Mouse (Mus musculus) ovary, postnatal 14 days (tissue): ENCODE results near the gene Igsf9.

Experiments
- DNase-seq: peaks from one replicate; pipeline ENCODE4 v3.0.0; 2022; ENCODE audit warnings: low spot score

The Igsf9 gene

DNA sequence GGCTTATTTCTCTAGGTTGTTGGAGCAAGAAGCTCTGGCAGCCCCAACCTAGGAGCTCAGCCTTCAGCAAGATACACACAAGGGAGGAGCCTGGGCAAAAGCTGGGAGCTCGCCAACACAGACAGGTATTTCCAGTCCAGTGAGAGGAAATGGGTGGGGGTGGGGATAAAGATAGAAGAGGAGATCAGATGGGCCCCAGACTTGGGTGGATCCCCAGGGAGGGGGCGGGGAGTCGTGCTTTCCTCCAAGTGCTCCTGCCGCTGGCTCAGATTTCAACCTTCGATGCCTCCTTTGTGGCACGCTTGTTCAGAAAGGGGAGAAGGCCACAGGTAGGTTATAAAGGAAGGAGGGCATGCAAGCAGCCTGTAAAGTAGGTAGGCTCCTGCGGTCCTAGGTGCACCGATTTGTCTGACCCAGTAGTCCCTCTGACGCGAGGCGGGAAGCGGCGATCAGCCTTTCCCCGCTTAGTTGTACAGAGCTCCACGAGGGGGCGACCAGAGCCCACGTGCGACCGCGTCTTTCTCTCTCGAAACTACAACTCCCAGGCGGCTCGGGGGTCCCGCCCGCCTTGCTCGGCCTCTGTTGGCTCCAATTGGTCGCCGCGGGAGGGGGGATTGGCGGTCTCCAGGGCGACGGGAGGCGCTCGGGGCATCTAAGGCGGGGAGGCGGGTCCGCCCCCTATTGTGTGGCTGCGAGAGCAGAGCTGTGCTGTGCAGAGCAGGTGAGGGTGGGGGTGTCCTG is at the start of gene Igsf9:
TSS of gene Igsf9 (plus strand) at position 249 of the 741 bp plus-strand sequence.
- peak; percentile 85 for DNase-seq

DNA sequence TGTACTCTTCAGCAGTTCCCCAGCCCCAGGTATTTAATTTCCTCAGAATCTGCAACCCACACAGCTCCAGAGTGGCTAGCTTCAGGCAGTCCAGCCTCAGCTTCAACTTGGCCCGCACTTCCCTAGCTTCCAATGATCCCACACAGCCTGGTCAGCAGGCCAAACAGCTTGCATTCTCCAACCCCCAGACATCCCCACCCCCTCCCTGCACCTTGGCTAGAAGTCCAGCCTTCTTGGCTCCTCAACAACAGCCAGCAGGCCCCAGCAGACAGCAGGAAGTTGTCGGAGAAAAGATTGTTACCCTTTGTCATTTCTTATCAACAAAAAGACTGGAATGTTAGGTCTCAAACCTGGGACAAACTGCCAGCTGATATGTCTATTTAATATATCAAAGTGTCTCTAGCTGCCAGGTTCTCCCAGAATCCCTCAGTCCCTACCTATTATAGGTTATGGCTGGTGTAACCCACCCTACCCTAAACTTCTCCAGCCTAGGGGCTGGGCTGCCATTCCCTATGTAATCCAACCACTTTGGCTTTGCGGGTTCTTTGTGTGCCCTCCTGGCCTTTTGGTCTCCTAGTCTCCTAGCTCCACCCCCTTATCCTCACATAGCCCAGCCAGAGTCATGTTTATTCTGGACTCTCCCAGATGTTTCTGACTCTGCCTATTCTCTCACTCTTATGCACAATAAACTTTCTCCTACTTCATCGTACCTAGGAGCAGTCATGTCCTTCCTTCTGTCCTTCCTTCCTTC is 49.6 kb upstream of the Igsf9 start:
- peak; percentile 45 for DNase-seq

DNA sequence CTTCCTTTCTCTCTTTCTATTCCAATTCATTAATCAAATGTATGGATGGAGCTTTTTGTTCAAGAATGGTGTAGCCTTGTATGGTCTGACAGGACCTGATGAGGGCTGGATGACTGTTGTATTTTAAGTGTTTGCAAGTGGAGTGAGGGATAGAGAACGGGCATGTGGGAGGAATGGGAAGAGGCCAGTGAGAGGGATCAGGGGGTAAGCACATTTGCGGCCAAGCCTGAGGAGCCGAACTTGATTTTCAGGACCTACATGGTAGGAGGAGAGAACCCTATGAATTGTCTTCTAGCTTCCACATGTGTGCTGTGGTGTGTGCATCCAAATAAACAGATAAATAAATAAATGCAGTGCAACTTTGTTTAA is 49.0 kb upstream of the Igsf9 start:
- no peak for DNase-seq

DNA sequence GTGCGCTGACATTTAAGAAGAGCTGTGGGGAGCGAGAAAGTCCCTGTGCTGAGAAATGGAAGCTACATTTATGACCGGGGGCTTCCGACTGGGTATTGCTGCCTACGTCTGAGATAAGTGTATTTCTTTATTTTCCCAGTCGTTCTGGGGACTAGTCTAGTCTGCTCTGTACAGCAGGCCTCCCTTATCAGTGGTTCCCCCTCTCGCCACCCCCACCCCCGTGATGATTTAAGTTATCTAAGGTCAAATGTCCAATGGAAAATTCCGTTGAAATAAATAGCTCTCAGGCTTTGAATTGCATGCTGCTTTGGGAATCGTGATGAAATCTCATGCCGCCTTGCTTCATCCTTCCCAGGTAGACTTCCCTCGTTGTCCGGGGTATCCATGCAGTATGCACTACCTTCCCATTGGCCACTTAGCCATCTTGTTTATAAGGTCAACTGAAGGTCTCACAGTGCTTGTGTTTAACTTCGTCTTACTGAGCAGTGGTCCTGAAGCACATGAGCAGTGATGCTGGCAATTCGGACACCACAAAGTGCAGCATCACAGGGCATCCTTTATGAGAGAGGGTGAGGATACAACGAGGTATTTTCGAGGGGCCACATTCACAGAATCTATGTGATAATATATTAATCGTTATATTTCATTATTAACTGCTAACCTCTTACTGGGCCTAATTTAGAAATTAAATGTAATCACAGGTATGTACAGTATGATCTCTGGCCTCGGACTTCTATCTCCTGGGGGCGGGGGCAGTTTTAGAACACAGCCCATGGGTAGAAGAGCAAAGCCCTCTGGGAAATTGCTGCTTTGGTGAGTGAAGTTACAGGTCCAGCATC is 48.4 kb upstream of the Igsf9 start:
- DNase-seq: no peak

DNA sequence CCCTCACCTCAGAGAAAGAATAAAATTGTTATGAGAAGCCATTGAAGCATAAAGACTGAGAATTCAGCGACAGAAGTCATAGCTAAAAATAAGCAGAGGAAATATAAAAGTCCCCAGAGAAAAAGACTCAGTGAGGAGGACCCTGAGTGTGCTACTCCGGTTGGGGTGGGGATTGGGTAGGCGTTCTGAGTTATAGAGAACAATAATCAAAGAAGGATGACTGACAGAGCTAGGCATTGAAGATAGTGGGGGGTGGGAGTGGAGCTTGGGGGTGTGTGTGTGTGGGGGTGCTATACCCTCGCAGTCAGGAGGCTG is 47.8 kb upstream of the Igsf9 start:
- no peak for DNase-seq

DNA sequence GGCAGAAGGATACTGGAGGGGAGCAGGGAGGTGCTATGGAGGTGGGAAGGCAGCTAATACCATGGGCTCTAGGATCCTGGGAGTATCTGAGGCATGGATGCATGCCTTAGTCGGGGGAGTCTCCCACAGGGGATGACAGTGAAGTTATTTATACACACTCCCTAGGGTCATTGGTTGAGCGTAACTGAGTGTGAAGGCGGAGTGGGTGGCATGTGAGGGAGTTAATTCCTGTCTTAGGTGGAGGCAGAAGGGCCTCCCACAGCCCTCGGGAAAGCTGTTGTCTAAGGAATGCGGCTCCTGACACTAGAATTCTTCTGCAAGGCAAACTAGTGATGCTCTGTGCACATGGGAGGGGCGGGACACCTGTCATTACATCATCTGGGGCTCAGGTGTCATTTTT is 44.8 kb upstream of the Igsf9 start:
- DNase-seq: no peak

DNA sequence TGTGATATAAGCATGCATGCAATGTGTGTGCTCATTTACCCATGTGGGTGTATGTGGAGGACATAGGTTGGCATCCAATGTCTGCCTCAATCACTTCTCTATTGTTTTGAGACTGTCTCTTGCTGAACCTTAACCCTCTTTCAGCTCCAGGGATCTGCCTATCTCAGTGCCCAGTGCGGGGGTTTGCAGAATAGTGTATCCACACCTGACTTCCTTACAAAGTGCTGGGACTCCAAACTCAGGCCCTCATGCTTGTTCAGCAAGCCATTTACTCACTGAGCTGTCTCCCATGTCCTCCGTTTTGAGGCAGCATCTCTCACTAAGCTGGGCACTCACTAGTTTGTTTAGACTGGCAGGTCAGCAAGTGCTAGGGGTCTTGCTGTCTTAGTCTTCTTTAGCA is 43.0 kb upstream of the Igsf9 start:
- DNase-seq: no peak

DNA sequence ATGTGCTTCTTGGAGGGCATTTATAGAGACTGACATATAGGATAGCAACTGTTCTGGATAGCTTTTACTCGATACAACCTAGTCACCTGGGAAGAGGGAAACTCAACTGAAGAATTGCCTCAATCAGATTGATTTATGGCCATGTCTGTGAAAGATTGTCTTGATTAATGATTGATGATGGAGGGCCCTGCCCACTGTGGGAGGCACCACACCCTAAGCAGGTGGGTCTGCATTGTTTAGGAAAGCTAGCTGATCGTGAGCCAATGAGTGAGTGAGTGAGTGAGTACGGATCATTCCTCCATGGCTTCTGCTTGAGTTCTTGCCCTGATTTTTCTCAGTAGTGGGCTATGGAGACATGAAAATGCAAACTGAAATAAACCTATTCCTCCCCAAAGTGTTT is 41.1 kb upstream of the Igsf9 start:
- DNase-seq: no peak

DNA sequence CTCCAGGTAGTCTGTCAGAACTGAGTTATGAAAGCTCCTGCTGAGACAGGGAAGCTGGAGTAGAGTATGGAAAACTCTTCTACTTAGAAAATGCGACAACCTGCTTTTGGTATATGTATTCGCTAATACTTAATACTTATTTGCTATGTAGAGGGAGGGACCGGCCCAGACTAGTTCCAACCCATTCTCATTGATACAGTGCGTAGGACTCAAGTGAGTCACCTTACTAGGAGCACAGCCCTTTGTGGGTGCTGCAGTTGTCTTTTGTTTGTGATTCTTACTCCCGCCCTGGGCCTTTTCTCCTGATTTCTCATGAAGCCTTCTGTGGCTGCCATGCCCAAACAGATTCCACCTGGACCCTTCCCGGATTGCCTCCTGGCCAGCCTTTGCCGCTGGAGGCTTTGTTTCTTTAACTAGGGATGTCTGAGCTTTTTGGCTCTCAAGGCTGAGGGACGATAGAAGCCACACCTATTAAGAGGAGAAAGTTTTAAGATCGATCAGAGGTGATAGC is 39.6 kb upstream of the Igsf9 start:
- DNase-seq: no peak

DNA sequence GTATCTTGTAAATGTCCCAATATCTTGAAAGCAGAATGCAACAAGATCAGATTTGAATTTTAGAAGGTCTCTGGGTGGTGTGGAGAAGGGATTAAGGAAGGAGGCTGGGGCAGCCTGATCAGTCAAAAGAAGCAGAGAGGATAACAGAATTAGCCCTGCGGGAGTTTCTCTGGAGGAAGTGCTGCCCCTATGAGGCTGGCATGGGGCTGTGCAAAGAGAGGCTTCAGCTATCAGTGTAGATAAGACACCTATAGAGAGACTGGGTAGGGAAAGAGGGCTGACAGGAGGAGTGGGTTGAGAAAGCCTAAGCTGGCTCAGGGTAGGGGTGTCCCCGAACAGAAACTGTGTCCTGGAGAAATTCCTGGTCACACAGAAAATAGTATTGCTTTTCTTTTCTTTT is 31.4 kb upstream of the Igsf9 start:
- DNase-seq: no peak

DNA sequence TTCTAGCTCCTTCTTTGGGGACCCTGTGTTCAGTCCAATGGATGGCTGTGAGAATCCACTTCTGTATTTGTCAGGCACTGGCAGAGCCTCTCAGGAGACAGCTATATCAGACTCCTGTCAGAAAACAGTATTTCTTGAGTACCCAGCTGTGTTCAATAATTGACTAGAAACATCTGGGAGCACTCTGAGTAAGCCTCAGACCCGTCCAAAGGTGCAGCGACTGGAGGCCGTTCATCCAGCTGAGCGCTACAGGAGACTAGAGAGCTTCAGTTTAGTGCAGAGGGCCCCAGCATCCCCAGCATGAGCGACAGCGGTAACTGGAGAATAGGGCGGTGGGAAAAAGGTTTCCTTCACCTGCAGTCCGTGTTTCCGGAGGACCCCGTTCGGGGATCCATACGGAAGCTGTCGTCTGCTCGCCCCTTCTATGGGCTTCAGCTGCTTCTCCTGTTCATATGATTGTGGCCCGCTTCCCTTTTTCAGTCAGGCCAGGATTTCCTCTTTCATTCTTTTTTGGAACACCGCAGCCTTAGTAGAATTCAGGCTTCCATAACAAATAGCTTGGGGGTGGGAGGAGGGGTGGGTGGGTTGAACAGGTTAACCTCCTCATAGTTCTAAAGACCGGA is 30.6 kb upstream of the Igsf9 start:
- no peak for DNase-seq

DNA sequence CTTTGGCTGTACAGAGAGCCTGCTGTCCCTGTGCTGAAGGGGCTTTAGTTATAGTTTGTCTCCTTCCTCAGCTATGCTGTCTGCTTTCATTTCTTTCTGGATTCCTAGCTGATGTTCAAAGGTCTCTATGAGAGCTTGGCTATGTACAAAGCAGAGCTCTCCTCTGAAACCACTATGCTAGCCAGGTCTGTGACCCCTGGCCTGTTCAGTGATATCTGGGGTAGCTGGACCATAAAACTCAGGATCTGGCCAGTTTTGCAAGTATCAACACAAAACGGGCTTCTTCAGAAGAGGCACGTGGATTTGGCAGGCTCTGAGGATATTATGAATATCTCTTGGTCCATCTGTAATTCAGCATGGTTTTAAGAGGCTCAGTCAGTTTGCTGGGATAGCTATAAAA is 28.7 kb upstream of the Igsf9 start:
- no peak for DNase-seq

DNA sequence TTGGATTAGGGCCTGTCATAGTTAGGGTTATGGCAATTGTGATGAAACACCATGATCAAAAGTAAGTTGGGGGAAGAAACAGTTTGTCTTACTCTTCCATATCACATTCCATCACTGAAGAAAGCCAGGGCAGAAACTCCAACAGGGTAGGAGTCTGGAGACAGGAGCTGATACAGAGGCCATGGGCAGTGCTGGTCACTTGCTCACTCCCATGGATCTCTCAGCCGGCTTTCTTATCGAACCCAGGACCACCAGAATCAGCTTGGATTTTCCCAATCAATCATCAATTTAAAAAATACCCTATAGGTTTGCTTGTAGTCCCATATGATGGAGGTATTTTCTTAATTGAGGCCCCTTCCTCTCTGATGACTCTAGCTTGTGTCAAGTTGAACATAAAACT is 27.8 kb upstream of the Igsf9 start:
- DNase-seq: no peak

DNA sequence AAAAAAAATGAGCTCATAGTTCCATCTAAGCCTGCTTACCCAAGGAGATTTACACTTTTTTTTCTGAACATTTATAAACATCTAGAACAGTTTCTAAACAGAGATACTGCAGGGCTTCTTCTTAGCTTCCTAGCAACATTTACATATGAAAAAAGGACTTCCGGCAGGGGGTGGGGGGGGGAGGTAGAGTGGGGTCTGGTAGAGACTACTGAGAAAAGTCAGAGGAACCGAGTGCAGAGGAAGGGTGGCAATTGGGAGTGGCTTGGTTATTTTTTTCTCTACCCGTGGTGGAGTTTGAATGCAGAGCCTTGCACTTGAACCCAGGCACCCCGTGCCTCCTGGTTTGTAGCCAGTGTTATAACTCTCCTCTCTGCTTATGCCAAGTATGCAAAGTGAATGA is 26.2 kb upstream of the Igsf9 start:
- no peak for DNase-seq

DNA sequence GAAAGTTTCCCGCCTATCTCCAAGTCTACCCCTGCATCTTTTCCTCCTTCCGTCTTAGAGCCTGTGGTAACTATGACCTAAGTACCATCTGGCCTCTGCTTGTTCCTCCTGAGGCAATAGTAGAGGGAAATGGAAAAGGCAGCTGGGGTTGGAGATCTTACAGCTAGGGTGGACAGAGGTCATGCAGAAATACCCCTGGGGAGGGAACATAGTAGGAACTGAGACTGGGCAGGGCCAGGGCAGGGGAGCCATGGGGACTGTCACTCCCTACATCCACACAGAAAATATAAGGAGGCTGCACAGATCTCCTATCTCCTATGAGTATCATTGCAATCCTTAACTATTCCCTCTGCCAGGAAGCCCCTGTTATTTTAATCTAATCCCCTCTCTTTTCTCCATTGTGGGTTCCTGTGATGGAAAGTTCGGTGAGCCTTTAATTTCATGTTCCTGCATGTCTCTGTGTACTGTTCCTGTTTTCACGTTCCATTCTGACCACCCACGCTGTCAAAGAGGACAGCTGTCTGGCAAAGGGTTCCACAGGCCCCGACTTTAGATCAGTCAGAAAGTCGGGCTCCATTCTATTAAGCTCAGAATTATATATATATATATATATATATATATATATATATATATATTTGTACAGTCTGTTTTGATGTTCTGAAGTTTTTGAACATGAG is 25.4 kb upstream of the Igsf9 start:
- no peak for DNase-seq

DNA sequence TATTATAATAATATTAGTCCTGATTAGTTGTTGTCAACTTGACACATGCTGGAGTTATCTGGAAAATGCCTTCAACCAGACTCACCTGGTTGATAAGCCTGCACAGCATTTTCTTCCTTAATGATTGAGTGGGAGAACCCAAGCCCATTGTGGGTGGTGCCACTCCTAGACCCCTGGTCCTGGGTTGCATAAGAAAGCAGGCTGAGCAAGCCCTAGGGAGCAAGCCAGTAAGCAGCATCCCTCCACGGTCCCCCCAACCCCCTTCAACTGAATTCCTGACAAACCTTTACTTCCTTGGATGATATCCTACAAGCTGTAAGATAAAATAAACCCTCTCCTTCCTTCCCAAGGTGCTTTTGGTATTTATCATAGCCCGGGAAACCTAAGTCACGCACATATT is 24.4 kb upstream of the Igsf9 start:
- DNase-seq: no peak

DNA sequence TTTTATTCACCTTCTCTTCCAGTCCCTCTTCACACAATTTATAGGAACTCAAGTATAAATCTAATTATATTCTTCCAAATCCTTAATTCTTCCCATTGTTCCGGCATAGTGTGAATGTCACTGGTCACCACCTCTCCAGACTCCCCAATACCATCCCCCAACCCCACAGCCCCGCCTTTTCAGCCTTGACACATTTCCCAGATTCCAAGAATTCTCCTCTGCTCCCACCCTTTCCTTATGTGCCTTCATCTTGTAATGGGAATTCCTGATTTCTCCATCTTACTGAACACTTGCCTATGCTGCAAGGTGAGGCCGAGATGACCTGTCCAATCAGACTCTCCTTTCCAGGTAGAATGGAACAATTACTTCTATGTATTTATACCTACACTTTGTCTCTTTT is 23.5 kb upstream of the Igsf9 start:
- DNase-seq: no peak

DNA sequence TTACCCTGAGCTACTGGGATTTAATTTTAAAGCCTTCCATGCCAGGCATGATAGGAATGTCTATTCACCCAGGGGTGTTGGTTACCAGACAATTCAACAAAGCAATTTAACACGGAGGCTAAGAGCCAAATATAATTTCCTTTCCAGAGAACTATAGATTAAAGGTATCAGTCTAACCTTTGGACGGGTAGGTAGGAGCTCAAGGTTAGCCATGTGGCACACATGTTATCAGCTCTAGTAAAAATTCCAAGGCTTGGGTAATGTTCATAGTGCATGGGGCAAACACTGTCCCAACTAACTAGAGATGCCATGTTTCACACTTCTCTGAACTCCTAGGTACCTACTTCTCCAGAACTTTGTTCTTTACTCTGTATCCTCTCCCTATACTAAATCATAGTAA is 20.0 kb upstream of the Igsf9 start:
- no peak for DNase-seq

DNA sequence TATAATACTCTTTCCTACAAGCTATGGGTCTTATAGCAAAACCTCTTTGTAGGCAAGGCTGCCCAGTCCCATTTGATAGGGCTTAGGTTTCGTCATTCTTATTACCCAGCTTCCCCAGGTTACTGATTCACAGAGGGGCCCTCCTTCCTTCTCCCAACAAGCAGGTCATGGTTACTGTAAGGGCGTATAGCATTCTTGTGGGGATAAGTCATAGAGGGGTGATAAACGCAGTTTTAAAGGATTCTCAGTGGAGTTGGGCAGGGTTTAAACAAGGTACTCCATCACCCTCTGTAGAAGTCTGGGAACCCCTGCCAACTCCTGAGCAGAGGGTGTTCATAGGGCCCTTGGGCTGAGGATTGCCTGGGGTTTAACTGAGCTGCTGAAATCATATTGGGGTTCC is 19.1 kb upstream of the Igsf9 start:
- no peak for DNase-seq

DNA sequence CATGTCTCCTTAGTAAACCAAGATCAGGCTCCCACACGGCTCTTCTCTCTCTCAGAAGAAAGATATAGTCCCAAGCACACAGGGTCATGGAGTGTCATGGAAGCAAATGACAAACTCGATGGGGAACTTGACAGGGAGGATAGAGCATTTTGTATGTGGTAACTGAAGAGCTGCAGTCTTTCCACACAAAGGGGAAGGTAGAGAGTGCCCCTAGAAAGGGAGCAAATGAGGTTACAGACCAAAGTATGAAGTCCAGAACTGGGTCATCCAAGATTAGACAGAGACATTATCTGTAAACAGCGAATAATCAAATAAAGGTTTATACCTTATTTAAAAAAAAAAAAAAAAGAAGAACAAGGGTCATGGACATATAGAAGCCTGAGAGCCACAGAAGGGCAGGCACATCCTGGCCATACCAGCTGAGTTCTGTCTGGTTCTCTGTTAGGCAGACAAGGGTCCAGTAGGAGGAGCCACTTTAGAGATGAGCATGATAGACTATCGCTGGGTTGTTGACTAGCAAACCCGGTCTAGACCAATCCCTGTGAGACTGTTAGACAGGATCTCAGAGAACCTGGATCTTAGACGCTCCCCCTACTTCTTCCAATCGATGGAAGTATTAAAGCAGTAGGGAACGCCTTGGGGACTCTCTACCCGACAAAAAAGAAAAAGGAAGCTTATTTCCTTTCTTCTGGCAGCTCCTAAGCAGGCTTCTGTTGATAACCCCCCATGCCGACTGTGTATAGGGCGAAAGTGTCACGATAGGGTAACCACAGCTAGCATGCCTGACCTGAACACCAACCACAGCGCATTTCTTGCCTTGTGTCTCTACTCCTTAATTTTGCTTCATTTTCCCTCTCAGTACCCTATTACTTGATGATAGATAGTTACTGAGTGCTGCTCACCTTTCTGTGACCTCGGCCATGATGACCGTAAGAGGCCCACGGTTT is 17.9 kb upstream of the Igsf9 start:
- no peak for DNase-seq
